Mouse (Mus musculus): Measurements from ENCODE around the gene Pcca.

GRCm38 (mm10) chr14:122881699-122882098 is 347.6 kb downstream of the Pcca start:
- TF ChIP-seq CTCF (IDR thresholded peaks at IDR 0.05; ENCODE audit: low read depth, low read length) (no peak), POLR2A (IDR thresholded peaks at IDR 0.05; ENCODE audit: extremely low read depth, insufficient read depth, low read length) (no peak)
